Mouse (Mus musculus): ENCODE data around the gene Chp1. TPM values are rescaled to one million over a fixed set of nuclear protein-coding genes. Genes with fewer than 3 reads are reported as not detected.
A peak's percentile ranks its signal among the peaks of the same experiment; 100 is the strongest.
"Not testable (repeated sequence)": the region's sequence is repeated elsewhere in the genome, so short reads cannot be mapped to it uniquely, and the experiment has no call there.

The Chp1 gene
- polyA plus RNA-seq (2012; rRNA removed) = 34.9 and 39.0 TPM in 2 replicates

- peak; percentile 89 to 97 for DNase-seq (ENCODE audit: low read depth in 1 of 2, low spot score in 2 of 2)
- WGBS = under 1% methylated on average over 57 of the region's 57 CpGs
- no peak for TF ChIP-seq CTCF (IDR thresholded peaks at IDR 0.05; ENCODE audit: extremely low read depth, insufficient read depth, insufficient read length, insufficient replicate concordance)
- TF ChIP-seq POLR2A (IDR thresholded peaks at IDR 0.05; ENCODE audit: low read depth, low read length) = peak; percentile 11
- Histone ChIP-seq H3K27ac (ENCODE audit: insufficient read depth, low read length) (peak within 1 kb of the TSS; percentile 75), H3K27me3 (ENCODE audit: control insufficient read depth, insufficient read depth, low read length) (no peaks in the 10 kb centered on the region), H3K36me3 (ENCODE audit: control insufficient read depth, insufficient read depth, low read length) (no peaks in the 10 kb centered on the region), H3K4me3 (ENCODE audit: extremely low read depth, insufficient read depth, insufficient read length) (peak within 1 kb of the TSS; percentile 76), H3K4me1 (ENCODE audit: control insufficient read depth, insufficient read depth, insufficient read length) (no peaks in the 10 kb centered on the region; the same call in 1 of the 2 replicates)
Measured at GRCm38 (mm10) chr2:119547522-119548370, at the start of gene Chp1, which contains the start of gene Exd1. Chp1 (plus strand) TSS chr2:119547697. Exd1 (minus strand) TSS chr2:119547627.

- Histone ChIP-seq H3K27me3 (ENCODE audit: control insufficient read depth, insufficient read depth, low read length) (no peaks in the 10 kb centered on the region), H3K27ac (ENCODE audit: insufficient read depth, low read length) (no peak overlapping the region), H3K4me1 (ENCODE audit: control insufficient read depth, insufficient read depth, insufficient read length) (no peaks in the 10 kb centered on the region), H3K36me3 (ENCODE audit: control insufficient read depth, insufficient read depth, low read length) (no peaks in the 10 kb centered on the region), H3K4me3 (ENCODE audit: extremely low read depth, insufficient read depth, insufficient read length) (no peak overlapping the region)
- DNase-seq (ENCODE audit: low read depth in 1 of 2, low spot score in 2 of 2) = no peak
- WGBS = 52% methylated on average over 2 of the region's 2 CpGs
- TF ChIP-seq CTCF (IDR thresholded peaks at IDR 0.05; ENCODE audit: extremely low read depth, insufficient read depth, insufficient read length, insufficient replicate concordance) (no peak), POLR2A (IDR thresholded peaks at IDR 0.05; ENCODE audit: low read depth, low read length) (no peak)
Measured at GRCm38 (mm10) chr2:119498859-119499258, 48.6 kb upstream of the Chp1 start.

- Histone ChIP-seq H3K4me3 (ENCODE audit: extremely low read depth, insufficient read depth, insufficient read length) (no peak overlapping the region), H3K27ac (ENCODE audit: insufficient read depth, low read length) (no peak overlapping the region), H3K4me1 (ENCODE audit: control insufficient read depth, insufficient read depth, insufficient read length) (no peaks in the 10 kb centered on the region), H3K36me3 (ENCODE audit: control insufficient read depth, insufficient read depth, low read length) (no peaks in the 10 kb centered on the region), H3K27me3 (ENCODE audit: control insufficient read depth, insufficient read depth, low read length) (no peaks in the 10 kb centered on the region)
- no peak for TF ChIP-seq CTCF (IDR thresholded peaks at IDR 0.05; ENCODE audit: extremely low read depth, insufficient read depth, insufficient read length, insufficient replicate concordance)
- TF ChIP-seq POLR2A (IDR thresholded peaks at IDR 0.05; ENCODE audit: low read depth, low read length) = no peak
- DNase-seq (ENCODE audit: low read depth in 1 of 2, low spot score in 2 of 2) = no peak
- WGBS = 87% methylated on average over 2 of the region's 2 CpGs
Measured at GRCm38 (mm10) chr2:119500965-119501652, 46.4 kb upstream of the Chp1 start.

GRCm38 (mm10) chr2:119507108-119507507 is 40.4 kb upstream of the Chp1 start:
- no peaks in the 10 kb centered on the region for H3K36me3 ChIP-seq (ENCODE audit: control insufficient read depth, insufficient read depth, low read length)
- TF ChIP-seq POLR2A (IDR thresholded peaks at IDR 0.05; ENCODE audit: low read depth, low read length) (no peak), CTCF (IDR thresholded peaks at IDR 0.05; ENCODE audit: extremely low read depth, insufficient read depth, insufficient read length, insufficient replicate concordance) (peak; percentile 20; the same call in 1 of the 2 replicates)
- H3K4me1 ChIP-seq (ENCODE audit: control insufficient read depth, insufficient read depth, insufficient read length) = no peaks in the 10 kb centered on the region
- no peaks in the 10 kb centered on the region for H3K27me3 ChIP-seq (ENCODE audit: control insufficient read depth, insufficient read depth, low read length)
- DNase-seq (ENCODE audit: low read depth in 1 of 2, low spot score in 2 of 2) = no peak
- H3K4me3 ChIP-seq (ENCODE audit: extremely low read depth, insufficient read depth, insufficient read length) = no peak overlapping the region
- H3K27ac ChIP-seq (ENCODE audit: insufficient read depth, low read length) = no peak overlapping the region

- H3K36me3 ChIP-seq (ENCODE audit: control insufficient read depth, insufficient read depth, low read length); H3K4me3 ChIP-seq (ENCODE audit: extremely low read depth, insufficient read depth, insufficient read length); H3K27me3 ChIP-seq (ENCODE audit: control insufficient read depth, insufficient read depth, low read length); H3K4me1 ChIP-seq (ENCODE audit: control insufficient read depth, insufficient read depth, insufficient read length); H3K27ac ChIP-seq (ENCODE audit: insufficient read depth, low read length); DNase-seq (ENCODE audit: low read depth in 1 of 2, low spot score in 2 of 2): not testable (repeated sequence)
- 80% methylated on average over 7 of the region's 7 CpGs for WGBS
Measured at GRCm38 (mm10) chr2:119508518-119508917, 39.0 kb upstream of the Chp1 start.

GRCm38 (mm10) chr2:119510856-119511255 is 36.6 kb upstream of the Chp1 start:
- WGBS = 90% methylated on average over 2 of the region's 2 CpGs
- no peak for TF ChIP-seq CTCF (IDR thresholded peaks at IDR 0.05; ENCODE audit: extremely low read depth, insufficient read depth, insufficient read length, insufficient replicate concordance)
- TF ChIP-seq POLR2A (IDR thresholded peaks at IDR 0.05; ENCODE audit: low read depth, low read length) = no peak
- H3K4me3 ChIP-seq (ENCODE audit: extremely low read depth, insufficient read depth, insufficient read length) = no peak overlapping the region
- no peak overlapping the region for H3K27ac ChIP-seq (ENCODE audit: insufficient read depth, low read length)
- no peaks in the 10 kb centered on the region for H3K36me3 ChIP-seq (ENCODE audit: control insufficient read depth, insufficient read depth, low read length)
- DNase-seq (ENCODE audit: low read depth in 1 of 2, low spot score in 2 of 2) = no peak
- no peaks in the 10 kb centered on the region for H3K4me1 ChIP-seq (ENCODE audit: control insufficient read depth, insufficient read depth, insufficient read length)
- H3K27me3 ChIP-seq (ENCODE audit: control insufficient read depth, insufficient read depth, low read length) = no peaks in the 10 kb centered on the region

GRCm38 (mm10) chr2:119512292-119512691 is 35.2 kb upstream of the Chp1 start:
- H3K4me3 ChIP-seq (ENCODE audit: extremely low read depth, insufficient read depth, insufficient read length) = no peak overlapping the region
- no peak for TF ChIP-seq POLR2A (IDR thresholded peaks at IDR 0.05; ENCODE audit: low read depth, low read length)
- TF ChIP-seq CTCF (IDR thresholded peaks at IDR 0.05; ENCODE audit: extremely low read depth, insufficient read depth, insufficient read length, insufficient replicate concordance) = no peak
- DNase-seq (ENCODE audit: low read depth in 1 of 2, low spot score in 2 of 2) = no peak
- H3K27me3 ChIP-seq (ENCODE audit: control insufficient read depth, insufficient read depth, low read length) = no peaks in the 10 kb centered on the region
- H3K4me1 ChIP-seq (ENCODE audit: control insufficient read depth, insufficient read depth, insufficient read length) = peaks cover 3% of the 10 kb centered on the region; the same call in 1 of the 2 replicates
- no peak overlapping the region for H3K27ac ChIP-seq (ENCODE audit: insufficient read depth, low read length)
- 93% methylated on average over 3 of the region's 3 CpGs for WGBS
- H3K36me3 ChIP-seq (ENCODE audit: control insufficient read depth, insufficient read depth, low read length) = no peaks in the 10 kb centered on the region

All from spleen, adult 2 months (tissue).